Mouse (Mus musculus) bone marrow, adult 2 months (tissue): ENCODE measurements around the gene Padi6.

Source experiments
- CTCF ChIP-seq: fragments of 200-500 bp; IDR thresholded peaks from 2 replicates; pipeline ENCODE4 v1.5.1; 2011; ENCODE audit warnings: low read length, control low read depth; ENCODE audit not compliant: control insufficient read depth, insufficient read depth
- POLR2A ChIP-seq: fragments of 200-500 bp; IDR thresholded peaks from 2 replicates; pipeline ENCODE4 v1.6.1; 2011; ENCODE audit warnings: low read depth, mild to moderate bottlenecking, control low read depth, low read length, borderline replicate concordance; ENCODE audit not compliant: control insufficient read depth

- TF ChIP-seq CTCF (no peak), POLR2A (no peak)
Measured at GRCm38 (mm10) chr4:140700269-140701018, 42.0 kb downstream of the Padi6 start, which contains the start of gene Rcc2.
